Mouse (Mus musculus) adrenal gland, postnatal 10 days (tissue): ENCODE results near the gene Stac3. TPM values are rescaled to one million over a fixed set of nuclear protein-coding genes. Genes with fewer than 3 reads are reported as not detected.
A peak's percentile ranks its signal among the peaks of the same experiment; 100 is the strongest.

Experiments used
- DNase-seq: peaks from one replicate; pipeline ENCODE4 v3.0.0; 2021; ENCODE audit warnings: mixed read lengths
- long read RNA-seq, 2 experiments: library from polyadenylated mRNA; stranded (forward); transcript quantifications; one replicate each; pipeline ENCODE4 v2.0.0; 2021
- total RNA-seq, 2 experiments: library from RNA; stranded (reverse); gene quantifications; 2 replicates each; pipeline ENCODE4 v1.2.3; 2021

The Stac3 gene
- total RNA-seq, result 10 to 100 TPM in 1 of 2 experiments, 1 to 10 TPM in 1; 5.2 to 16.9 TPM
- long read RNA-seq, experiment 1, partial matches to known transcripts, result 0 of 2 reads
- long read RNA-seq, experiment 1, other reads (novel, unspliced or antisense), result 1 of 2 reads
- long read RNA-seq, experiment 2, result 0 reads

- no peak for DNase-seq
These were observed at the start of gene Stac3 for GRCm38 (mm10) chr10:127500894-127501893. Gene Stac3, plus strand, starts transcription at chr10:127501686.

- no peak for DNase-seq
These were observed 47.8 kb upstream of the Stac3 start for GRCm38 (mm10) chr10:127453701-127454100.

GRCm38 (mm10) chr10:127462411-127463096, 38.9 kb upstream of the Stac3 start:
- DNase-seq, result no peak

- no peak for DNase-seq
These were observed 30.1 kb upstream of the Stac3 start for GRCm38 (mm10) chr10:127471281-127471988.

GRCm38 (mm10) chr10:127472722-127473121, 28.8 kb upstream of the Stac3 start:
- DNase-seq, result no peak

- DNase-seq, result no peak
These were observed 26.3 kb upstream of the Stac3 start for GRCm38 (mm10) chr10:127475175-127475574.

GRCm38 (mm10) chr10:127476541-127476940, 24.9 kb upstream of the Stac3 start:
- DNase-seq, result no peak

- DNase-seq, result peak; percentile 46
These were observed 24.2 kb upstream of the Stac3 start for GRCm38 (mm10) chr10:127477301-127477700.

GRCm38 (mm10) chr10:127479131-127479530, 22.4 kb upstream of the Stac3 start:
- peak; percentile 53 for DNase-seq

- peak; percentile 78 for DNase-seq
These were observed 20.4 kb upstream of the Stac3 start for GRCm38 (mm10) chr10:127480833-127481813.

GRCm38 (mm10) chr10:127485235-127485634, 16.3 kb upstream of the Stac3 start:
- no peak for DNase-seq

- no peak for DNase-seq
These were observed 12.6 kb upstream of the Stac3 start for GRCm38 (mm10) chr10:127488856-127489255.

GRCm38 (mm10) chr10:127490160-127491127, 11.0 kb upstream of the Stac3 start:
- DNase-seq, result no peak

GRCm38 (mm10) chr10:127491128-127491512, 10.4 kb upstream of the Stac3 start:
- no peak for DNase-seq

- no peak for DNase-seq
These were observed 9.4 kb upstream of the Stac3 start for GRCm38 (mm10) chr10:127492118-127492517.

GRCm38 (mm10) chr10:127496156-127496555, 5.3 kb upstream of the Stac3 start:
- DNase-seq, result no peak

GRCm38 (mm10) chr10:127499516-127499915, 2.0 kb upstream of the Stac3 start:
- DNase-seq, result no peak

GRCm38 (mm10) chr10:127500042-127500441, 1.4 kb upstream of the Stac3 start:
- DNase-seq, result no peak

GRCm38 (mm10) chr10:127508239-127508638, 6.8 kb downstream of the Stac3 start:
- DNase-seq, result peak; percentile 81
